Mouse (Mus musculus): Measurements from ENCODE around the gene Ndel1. TPM values are rescaled to one million over a fixed set of nuclear protein-coding genes. Genes with fewer than 3 reads are reported as not detected.

Gene Ndel1
- total RNA-seq, 2 experiments from 2014 or later: 18.9 to 41.7 TPM

DNA sequence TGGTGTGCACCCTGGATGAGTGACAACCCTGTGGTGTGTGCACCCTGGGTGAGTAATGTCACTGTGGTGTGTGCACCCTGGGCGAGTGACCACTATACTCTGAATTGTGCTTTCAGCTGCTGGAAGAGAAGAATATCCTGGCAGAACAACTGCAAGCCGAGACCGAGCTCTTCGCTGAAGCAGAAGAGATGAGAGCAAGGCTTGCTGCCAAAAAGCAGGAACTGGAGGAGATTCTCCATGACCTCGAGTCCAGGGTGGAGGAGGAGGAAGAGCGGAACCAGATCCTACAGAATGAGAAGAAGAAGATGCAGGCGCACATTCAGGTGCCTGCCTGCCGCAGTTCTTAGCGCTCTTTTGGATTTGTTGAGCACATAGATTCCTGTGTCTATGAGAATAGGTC is 84.4 kb downstream of the Ndel1 start:
- ATAC-seq (replicated peaks; ENCODE audit: poor library complexity, severe bottlenecking): no peak

DNA sequence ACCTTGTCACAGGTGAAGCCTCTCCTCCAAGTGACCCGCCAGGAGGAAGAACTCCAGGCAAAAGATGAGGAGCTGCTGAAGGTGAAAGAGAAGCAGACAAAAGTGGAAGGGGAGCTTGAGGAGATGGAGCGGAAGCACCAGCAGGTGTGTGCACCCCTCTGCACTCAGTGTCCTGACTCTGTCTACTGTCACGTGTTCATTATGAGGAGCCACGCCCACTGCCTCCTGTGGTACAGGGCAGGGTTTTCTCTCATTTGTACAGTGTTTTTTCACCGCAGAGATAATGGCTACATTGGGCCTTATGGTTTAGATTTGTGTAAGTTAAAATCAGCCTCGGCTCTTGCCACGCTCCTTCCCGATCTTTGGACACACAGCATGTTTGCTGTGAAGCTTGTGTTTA is 85.8 kb downstream of the Ndel1 start:
- no peak for ATAC-seq (replicated peaks; ENCODE audit: poor library complexity, severe bottlenecking)

DNA sequence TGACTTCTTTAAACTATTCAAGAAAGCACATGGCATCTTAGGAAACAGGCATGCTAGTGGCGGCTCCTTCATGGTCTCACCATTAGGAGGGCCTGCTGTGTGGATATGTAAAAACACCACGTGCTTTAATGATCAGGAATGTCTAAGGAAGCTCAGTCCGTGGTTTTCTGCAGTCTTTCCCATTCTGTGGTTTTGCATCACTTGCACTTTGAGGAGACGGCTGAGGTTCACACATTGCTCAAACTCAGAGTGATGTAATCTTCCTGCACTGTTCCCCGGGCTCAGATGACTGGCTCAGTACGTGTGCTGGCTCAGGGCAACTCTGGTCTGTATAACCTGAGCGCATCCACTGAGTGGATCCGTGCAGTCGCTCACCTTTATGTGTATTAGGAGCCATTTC is 89.3 kb downstream of the Ndel1 start:
- ATAC-seq (replicated peaks; ENCODE audit: poor library complexity, severe bottlenecking): peak; percentile 90

DNA sequence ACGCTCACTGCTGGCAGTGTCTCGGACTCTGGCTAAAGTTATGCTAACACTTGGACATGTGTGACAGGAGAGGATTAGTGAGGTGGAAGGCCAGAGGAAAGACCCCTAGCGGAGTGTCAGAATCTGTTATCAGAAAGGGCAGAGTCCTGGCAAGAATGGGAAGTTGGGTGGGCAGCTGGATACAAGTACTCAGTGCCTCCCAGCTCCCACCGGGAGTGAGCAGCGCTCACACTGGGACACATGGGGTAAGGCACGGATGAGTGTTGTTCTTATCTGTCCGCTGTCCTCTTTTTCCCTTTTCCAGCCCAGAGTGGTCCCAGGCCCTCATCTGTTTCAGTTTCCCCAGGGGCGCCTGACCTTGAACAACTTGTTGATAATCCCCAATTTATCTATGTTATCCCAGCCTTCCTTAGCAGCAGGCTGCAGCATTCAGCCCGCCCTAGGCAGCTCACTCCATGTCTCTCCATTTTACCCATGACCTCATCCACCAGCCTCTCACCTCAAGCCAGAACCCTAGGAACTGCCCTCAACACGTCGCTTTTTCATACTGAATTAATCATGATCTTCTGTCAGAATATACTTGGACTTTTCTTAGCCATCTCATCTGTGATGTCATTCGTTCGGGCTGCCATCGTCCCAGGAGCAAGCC is 91.1 kb downstream of the Ndel1 start:
- ATAC-seq (replicated peaks; ENCODE audit: poor library complexity, severe bottlenecking): no peak

DNA sequence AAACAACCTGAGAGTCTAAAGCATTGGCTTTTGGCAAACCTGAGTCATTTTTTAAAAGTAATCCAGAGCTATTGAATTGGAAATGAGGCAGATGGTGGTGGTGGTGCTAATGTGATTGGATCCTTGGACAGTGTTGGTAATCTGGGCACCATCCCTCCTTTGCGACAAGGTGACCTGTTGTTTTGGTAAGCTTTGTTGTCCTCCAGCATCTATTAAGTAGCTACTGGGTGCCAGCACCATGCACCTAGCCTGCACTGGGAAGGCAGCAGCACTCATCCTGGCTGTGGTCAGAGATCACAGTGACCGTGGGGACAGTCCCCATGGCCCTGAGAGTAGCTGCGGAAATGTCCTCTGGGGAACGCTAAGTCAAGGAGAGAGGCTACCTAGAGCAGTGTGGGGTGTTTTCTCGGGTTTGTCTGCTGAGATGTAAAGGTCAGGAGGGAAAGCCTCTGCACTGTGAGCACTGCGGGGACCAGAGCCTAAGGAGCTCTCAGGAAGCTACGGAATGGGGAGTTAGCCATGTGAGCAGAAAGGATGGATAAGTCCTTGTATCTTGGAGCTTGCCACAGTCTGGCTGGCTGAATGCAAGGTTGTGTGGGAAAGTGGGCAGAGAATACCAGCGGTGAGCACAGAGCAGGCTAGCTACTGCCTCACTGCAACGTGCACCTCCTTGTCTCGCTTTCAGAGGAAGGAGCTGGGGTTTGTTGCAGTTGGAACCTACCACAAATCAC is 91.8 kb downstream of the Ndel1 start:
- no peak for ATAC-seq (replicated peaks; ENCODE audit: poor library complexity, severe bottlenecking)

DNA sequence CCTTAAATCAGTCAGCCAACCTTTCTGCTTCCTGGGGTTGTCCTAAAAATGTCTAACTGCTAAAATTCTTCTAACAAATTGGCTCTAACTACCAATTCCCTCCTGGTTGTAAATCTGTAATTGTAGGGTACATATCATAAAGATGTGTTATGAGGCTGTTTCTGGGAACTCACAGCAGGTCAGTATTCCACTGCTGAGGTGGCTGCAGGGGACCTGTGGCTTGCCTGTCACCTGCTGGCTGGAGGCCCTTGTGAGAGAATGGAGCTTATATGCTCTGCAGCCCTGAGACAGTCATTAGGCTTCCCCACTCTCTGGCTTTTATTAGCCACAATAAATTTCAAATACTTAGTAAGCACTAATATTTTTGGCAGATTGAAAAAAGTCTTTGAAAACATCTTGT is 92.8 kb downstream of the Ndel1 start:
- ATAC-seq (replicated peaks; ENCODE audit: poor library complexity, severe bottlenecking): no peak

DNA sequence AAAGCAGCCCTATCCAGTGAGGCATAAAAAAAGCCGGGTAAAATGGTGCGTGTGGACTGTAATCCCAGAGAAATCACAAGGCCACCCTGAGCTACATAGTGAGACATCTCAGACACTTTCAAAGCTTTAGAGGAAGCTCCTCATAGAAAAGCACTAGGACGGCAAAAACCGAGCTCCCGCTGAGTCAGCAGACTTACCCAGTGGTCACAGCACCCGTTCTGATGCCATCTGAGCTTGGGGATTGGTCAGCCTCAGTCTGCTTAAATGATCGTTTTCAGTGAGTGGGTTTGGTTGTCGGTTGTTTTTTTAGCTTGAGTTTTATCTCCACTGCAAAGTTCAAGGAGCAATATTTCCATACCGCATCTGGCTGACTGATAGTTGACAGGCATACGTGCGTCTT is 93.7 kb downstream of the Ndel1 start:
- no peak for ATAC-seq (replicated peaks; ENCODE audit: poor library complexity, severe bottlenecking)

DNA sequence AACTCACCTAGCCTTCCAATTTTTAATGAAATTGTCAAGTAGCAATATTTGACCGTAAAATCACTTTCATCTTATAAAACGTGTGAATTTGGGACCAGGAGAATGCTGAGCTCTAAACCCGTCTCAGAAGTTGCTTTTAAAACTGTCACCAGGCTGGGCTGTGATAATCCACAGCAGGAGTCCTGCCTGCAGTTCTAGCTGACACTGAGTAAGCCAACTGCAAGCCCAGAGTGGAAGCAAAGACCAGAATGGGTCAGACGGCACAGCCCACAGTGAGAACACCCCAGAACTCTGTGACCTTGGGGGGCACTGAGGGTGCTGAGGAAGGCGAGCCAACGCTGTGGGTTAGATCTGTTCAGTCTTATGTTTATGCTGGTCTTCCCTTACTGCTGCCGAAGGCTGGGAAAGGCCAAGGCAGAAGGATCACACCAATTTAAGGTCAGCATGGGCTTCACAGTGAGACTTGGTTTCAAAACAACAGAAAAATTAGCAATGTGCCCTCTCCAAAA is 95.5 kb downstream of the Ndel1 start:
- ATAC-seq (replicated peaks; ENCODE audit: poor library complexity, severe bottlenecking): no peak

Other genes with a start within 250 kb of the Ndel1 start
- gene Myh10, start 180.3 kb downstream of the Ndel1 start, total RNA-seq (2014; fragmentation: Nextera tagmentation): 0.37 TPM in 1 of 2 replicates, not detected in the other
- 0.21 and 0.30 TPM in 2 replicates for gene Myh10, start 180.3 kb downstream of the Ndel1 start, total RNA-seq (2017)
- gene Rnf222, start 16.7 kb upstream of the Ndel1 start, total RNA-seq (2014; fragmentation: Nextera tagmentation): not detected in 2 replicates
- not detected in 2 replicates for gene Rnf222, start 16.7 kb upstream of the Ndel1 start, total RNA-seq (2017)
- 5,141 and 5,287 TPM in 2 replicates for gene Rpl26, start 29.7 kb upstream of the Ndel1 start, total RNA-seq (2014; fragmentation: Nextera tagmentation)
- 5,847 and 6,613 TPM in 2 replicates for gene Rpl26, start 29.7 kb upstream of the Ndel1 start, total RNA-seq (2017)
- gene Odf4, start 55.2 kb upstream of the Ndel1 start, total RNA-seq (2014; fragmentation: Nextera tagmentation): not detected in 2 replicates
- not detected in 2 replicates for gene Odf4, start 55.2 kb upstream of the Ndel1 start, total RNA-seq (2017)
- 0.30 TPM in 1 of 2 replicates, not detected in the other for gene Arhgef15, start 85.6 kb upstream of the Ndel1 start, total RNA-seq (2014; fragmentation: Nextera tagmentation)
- 0.04 and 0.05 TPM in 2 replicates for gene Arhgef15, start 85.6 kb upstream of the Ndel1 start, total RNA-seq (2017)
- gene Slc25a35, start 96.3 kb upstream of the Ndel1 start, total RNA-seq (2014; fragmentation: Nextera tagmentation): 3.5 and 5.6 TPM in 2 replicates
- 0.47 and 1.1 TPM in 2 replicates for gene Slc25a35, start 96.3 kb upstream of the Ndel1 start, total RNA-seq (2017)
- gene Rangrf, start 103.3 kb upstream of the Ndel1 start, total RNA-seq (2014; fragmentation: Nextera tagmentation): 87.2 and 120 TPM in 2 replicates
- 47.6 and 56.5 TPM in 2 replicates for gene Rangrf, start 103.3 kb upstream of the Ndel1 start, total RNA-seq (2017)
- 47.3 and 48.4 TPM in 2 replicates for gene Pfas, start 136.6 kb upstream of the Ndel1 start, total RNA-seq (2014; fragmentation: Nextera tagmentation)
- 45.5 and 56.2 TPM in 2 replicates for gene Pfas, start 136.6 kb upstream of the Ndel1 start, total RNA-seq (2017)
- 50.3 and 66.2 TPM in 2 replicates for gene Ctc1, start 144.1 kb upstream of the Ndel1 start, total RNA-seq (2014; fragmentation: Nextera tagmentation)
- 17.1 and 22.4 TPM in 2 replicates for gene Ctc1, start 144.1 kb upstream of the Ndel1 start, total RNA-seq (2017)
- 80.2 and 105 TPM in 2 replicates for gene Aurkb, start 173.8 kb upstream of the Ndel1 start, total RNA-seq (2014; fragmentation: Nextera tagmentation)
- 102 and 122 TPM in 2 replicates for gene Aurkb, start 173.8 kb upstream of the Ndel1 start, total RNA-seq (2017)
- gene Borcs6, start 187.9 kb upstream of the Ndel1 start, total RNA-seq (2014; fragmentation: Nextera tagmentation): 2.0 and 11.4 TPM in 2 replicates
- 9.4 TPM in 2 replicates for gene Borcs6, start 187.9 kb upstream of the Ndel1 start, total RNA-seq (2017)
- 15.1 and 48.9 TPM in 2 replicates for gene Tmem107, start 198.9 kb upstream of the Ndel1 start, total RNA-seq (2014; fragmentation: Nextera tagmentation)
- gene Tmem107, start 198.9 kb upstream of the Ndel1 start, total RNA-seq (2017): 10.4 and 24.9 TPM in 2 replicates
- gene Vamp2, start 216.6 kb upstream of the Ndel1 start, total RNA-seq (2014; fragmentation: Nextera tagmentation): 59.2 and 63.1 TPM in 2 replicates
- 7.2 and 8.6 TPM in 2 replicates for gene Vamp2, start 216.6 kb upstream of the Ndel1 start, total RNA-seq (2017)
- gene Per1, start 223.4 kb upstream of the Ndel1 start, total RNA-seq (2014; fragmentation: Nextera tagmentation): 10.3 and 11.7 TPM in 2 replicates
- gene Per1, start 223.4 kb upstream of the Ndel1 start, total RNA-seq (2017): 9.4 and 9.8 TPM in 2 replicates
- gene Hes7, start 248.5 kb upstream of the Ndel1 start, total RNA-seq (2014; fragmentation: Nextera tagmentation): not detected in 2 replicates
- not detected in 2 replicates for gene Hes7, start 248.5 kb upstream of the Ndel1 start, total RNA-seq (2017)